Mouse (Mus musculus) adrenal gland, postnatal 4 days (tissue): Measurements from ENCODE around the gene Akap12. TPM values are rescaled to one million over a fixed set of nuclear protein-coding genes. Genes with fewer than 3 reads are reported as not detected.

Experiments used
- DNase-seq, 2 experiments: peaks; one replicate each; pipeline ENCODE4 v3.0.0; 2021 to 2022; ENCODE audit warnings: low spot score in 2 of 2, mixed read lengths in 2 of 2
- total RNA-seq, 2 experiments: library from RNA; stranded (reverse); gene quantifications; 2 replicates each; pipeline ENCODE4 v1.2.3; 2021

Gene Akap12
- total RNA-seq, 2 experiments from 2014 or later, result 58.7 to 74.8 TPM

GRCm38 (mm10) chr10:4278041-4278440 lies 11.9 kb downstream of the Akap12 start:
- DNase-seq, result no peak

- no peak for DNase-seq
Observed at GRCm38 (mm10) chr10:4282395-4282794, 16.2 kb downstream of the Akap12 start.

GRCm38 (mm10) chr10:4284781-4285180 lies 18.6 kb downstream of the Akap12 start:
- no peak for DNase-seq

GRCm38 (mm10) chr10:4285752-4286151 lies 19.6 kb downstream of the Akap12 start:
- no peak for DNase-seq

- no peak for DNase-seq
Observed at GRCm38 (mm10) chr10:4289171-4289570, 23.0 kb downstream of the Akap12 start.

- DNase-seq, result no peak
Observed at GRCm38 (mm10) chr10:4289636-4290035, 23.5 kb downstream of the Akap12 start.

- no peak for DNase-seq
Observed at GRCm38 (mm10) chr10:4290145-4290544, 24.0 kb downstream of the Akap12 start.

- no peak for DNase-seq
Observed at GRCm38 (mm10) chr10:4290561-4290960, 24.4 kb downstream of the Akap12 start.

- no peak for DNase-seq
Observed at GRCm38 (mm10) chr10:4293418-4293817, 27.2 kb downstream of the Akap12 start.

GRCm38 (mm10) chr10:4303558-4303957 lies 37.4 kb downstream of the Akap12 start:
- no peak for DNase-seq

GRCm38 (mm10) chr10:4323885-4324284 lies 57.7 kb downstream of the Akap12 start:
- DNase-seq, result no peak

- DNase-seq, result no peak
Observed at GRCm38 (mm10) chr10:4325562-4325961, 59.4 kb downstream of the Akap12 start.

GRCm38 (mm10) chr10:4327716-4328115 lies 61.5 kb downstream of the Akap12 start:
- DNase-seq, result no peak

- no peak for DNase-seq
Observed at GRCm38 (mm10) chr10:4332228-4332979, 66.2 kb downstream of the Akap12 start.

GRCm38 (mm10) chr10:4333319-4333718 lies 67.1 kb downstream of the Akap12 start:
- DNase-seq, result no peak

- DNase-seq, result peak; percentile 64 to 74
Observed at GRCm38 (mm10) chr10:4334039-4334683, 68.0 kb downstream of the Akap12 start.

- DNase-seq, result no peak
Observed at GRCm38 (mm10) chr10:4338863-4339461, 72.8 kb downstream of the Akap12 start.

- no peak for DNase-seq
Observed at GRCm38 (mm10) chr10:4341430-4341829, 75.2 kb downstream of the Akap12 start.

- peak; percentile 91 to 94 for DNase-seq
Observed at GRCm38 (mm10) chr10:4346489-4347135, 80.4 kb downstream of the Akap12 start.

GRCm38 (mm10) chr10:4347136-4347492 lies 80.9 kb downstream of the Akap12 start:
- DNase-seq, result no peak

- no peak for DNase-seq
Observed at GRCm38 (mm10) chr10:4347591-4347990, 81.4 kb downstream of the Akap12 start.
